Mouse (Mus musculus) pancreas, adult 10 weeks (tissue): ENCODE measurements around the gene Hist4h4. TPM values are rescaled to one million over a fixed set of nuclear protein-coding genes. Genes with fewer than 3 reads are reported as not detected.

Experiments used
- polyA plus RNA-seq: library from polyadenylated mRNA; stranded (reverse); fragments of 350-450 nt; fragmentation: Illumina TruSeq; extraction: RNeasy Lipid Tissue Mini Kit (QIAGEN cat#74804); gene quantifications from one replicate; pipeline ENCODE4 v1.2.3, GENCODE M21; 2015; ENCODE audit warnings: low read depth, low replicate concordance; ENCODE audit not compliant: insufficient read depth

Gene Hist4h4
- not detected for polyA plus RNA-seq

GRCm38 (mm10) chr6:136803739-136804633, at the start of gene Hist4h4:
Gene Hist4h4 (minus strand): TSS chr6:136804415.

DNA sequence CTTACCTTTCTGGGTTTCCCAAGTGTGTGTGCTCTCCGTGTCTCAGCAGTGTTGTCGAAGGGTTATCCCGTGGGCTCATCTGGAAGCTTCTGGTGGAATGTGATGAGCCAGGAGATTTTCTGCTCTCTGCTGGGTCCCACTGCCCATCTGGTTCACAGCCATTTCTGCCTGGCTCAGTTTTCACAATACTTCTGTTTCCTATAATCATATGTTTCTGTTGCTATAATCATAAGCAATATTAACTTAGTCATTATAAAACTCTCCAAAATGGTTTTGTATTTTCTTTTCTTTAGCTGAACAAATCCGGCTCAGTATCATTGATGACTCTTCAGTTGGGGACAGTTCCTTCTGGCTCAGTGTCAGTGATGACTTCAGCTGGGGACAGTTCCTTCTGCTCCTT, 31.1 kb upstream of the Hist4h4 start, which contains the start of gene Smco3:
Gene Smco3, minus strand, starts transcription at position 101 of the 400 bp plus-strand sequence.

DNA sequence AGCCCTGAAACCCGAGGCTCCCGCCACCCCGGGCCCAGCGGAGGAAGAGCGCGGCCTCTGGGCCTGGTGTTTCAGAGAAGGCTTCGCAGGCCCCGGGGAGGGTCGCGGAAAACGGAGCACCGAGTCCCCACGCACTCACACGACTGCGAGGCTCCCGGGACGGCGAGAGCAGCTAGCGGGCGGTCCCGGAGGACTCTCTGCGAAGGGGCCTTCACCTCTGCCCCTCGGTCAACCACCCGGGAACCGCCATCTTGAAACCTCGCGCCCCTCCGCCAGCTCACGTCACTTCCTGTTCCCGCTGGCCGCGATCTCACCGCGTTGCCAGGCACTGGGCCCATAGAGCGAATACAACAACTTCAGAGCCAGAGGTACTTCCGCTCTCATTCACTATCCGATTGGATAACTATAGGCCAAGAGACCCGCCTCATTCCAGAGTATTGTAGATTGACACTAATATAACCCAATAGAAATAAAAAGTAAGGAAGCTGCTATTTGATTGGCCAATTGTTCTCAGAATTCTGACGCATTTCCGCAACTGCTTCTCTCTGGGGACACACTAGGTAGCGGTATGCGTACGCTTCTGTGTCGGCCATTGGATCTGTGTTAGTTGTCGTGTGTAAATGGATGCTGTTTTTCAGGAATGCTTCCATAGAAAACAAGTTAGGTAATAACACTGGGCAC, 23.8 kb upstream of the Hist4h4 start, which contains the start of gene Wbp11:
Gene Wbp11, minus strand, starts transcription at position 353 of the 681 bp plus-strand sequence.

GRCm38 (mm10) chr6:136827516-136827880, 23.3 kb upstream of the Hist4h4 start, which contains the start of gene BC049715:
Gene BC049715 (plus strand): TSS chr6:136827626.

GRCm38 (mm10) chr6:136808014-136808417, 3.8 kb upstream of the Hist4h4 start, which contains the start of gene H2afj:
Gene H2afj (plus strand): TSS chr6:136808244.

DNA sequence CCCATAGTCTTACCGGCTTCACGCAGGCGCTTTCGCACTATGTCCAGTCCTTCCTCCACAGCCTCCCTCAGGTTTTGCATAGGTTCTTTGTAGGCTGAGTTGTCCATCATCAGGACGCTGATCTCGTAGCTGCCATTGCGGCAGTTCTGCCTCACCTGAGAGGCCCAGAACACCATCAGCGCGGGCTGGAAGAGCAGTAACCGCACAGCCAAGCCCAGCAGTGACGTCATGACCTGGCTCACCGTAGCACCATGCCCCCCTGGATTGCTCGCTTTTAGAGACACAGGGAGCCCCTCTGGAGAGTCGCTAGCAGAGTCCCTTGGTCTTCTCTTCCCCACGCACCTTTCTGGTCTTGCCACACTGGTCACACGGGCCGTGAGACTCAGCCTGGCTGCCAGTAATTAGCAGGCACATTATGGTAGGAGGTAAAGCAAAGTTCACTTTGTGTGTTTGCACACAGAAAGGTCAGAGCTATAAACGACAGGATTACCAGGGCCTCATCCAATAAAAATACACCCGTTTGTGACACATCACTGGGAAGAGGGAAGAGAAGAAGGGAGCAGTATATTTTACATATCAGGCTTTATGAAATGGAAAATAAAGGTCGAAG, 22.7 kb downstream of the Hist4h4 start, which contains the start of gene Gucy2c:
Gene Gucy2c, minus strand, starts transcription at position 389 of the 610 bp plus-strand sequence.

Other genes starting within 250 kb of the Hist4h4 start
- 2.7 TPM for gene Plbd1, start 142.5 kb downstream of the Hist4h4 start, polyA plus RNA-seq
- 0.46 TPM for gene Gucy2c, start 22.6 kb downstream of the Hist4h4 start, polyA plus RNA-seq
- gene H2afj, start 3.8 kb upstream of the Hist4h4 start, polyA plus RNA-seq: 21.6 TPM
- gene BC049715, start 23.2 kb upstream of the Hist4h4 start, polyA plus RNA-seq: not detected
- 10.3 TPM for gene Wbp11, start 23.8 kb upstream of the Hist4h4 start, polyA plus RNA-seq
- gene Smco3, start 31.0 kb upstream of the Hist4h4 start, polyA plus RNA-seq: not detected
- gene Art4, start 53.3 kb upstream of the Hist4h4 start, polyA plus RNA-seq: 0.74 TPM
- 267 TPM for gene Mgp, start 71.4 kb upstream of the Hist4h4 start, polyA plus RNA-seq
- 260 TPM for gene Erp27, start 117.8 kb upstream of the Hist4h4 start, polyA plus RNA-seq
- not detected for gene Pde6h, start 119.4 kb upstream of the Hist4h4 start, polyA plus RNA-seq
- 17.6 TPM for gene Arhgdib, start 137.5 kb upstream of the Hist4h4 start, polyA plus RNA-seq